In the genomic region with DNA sequence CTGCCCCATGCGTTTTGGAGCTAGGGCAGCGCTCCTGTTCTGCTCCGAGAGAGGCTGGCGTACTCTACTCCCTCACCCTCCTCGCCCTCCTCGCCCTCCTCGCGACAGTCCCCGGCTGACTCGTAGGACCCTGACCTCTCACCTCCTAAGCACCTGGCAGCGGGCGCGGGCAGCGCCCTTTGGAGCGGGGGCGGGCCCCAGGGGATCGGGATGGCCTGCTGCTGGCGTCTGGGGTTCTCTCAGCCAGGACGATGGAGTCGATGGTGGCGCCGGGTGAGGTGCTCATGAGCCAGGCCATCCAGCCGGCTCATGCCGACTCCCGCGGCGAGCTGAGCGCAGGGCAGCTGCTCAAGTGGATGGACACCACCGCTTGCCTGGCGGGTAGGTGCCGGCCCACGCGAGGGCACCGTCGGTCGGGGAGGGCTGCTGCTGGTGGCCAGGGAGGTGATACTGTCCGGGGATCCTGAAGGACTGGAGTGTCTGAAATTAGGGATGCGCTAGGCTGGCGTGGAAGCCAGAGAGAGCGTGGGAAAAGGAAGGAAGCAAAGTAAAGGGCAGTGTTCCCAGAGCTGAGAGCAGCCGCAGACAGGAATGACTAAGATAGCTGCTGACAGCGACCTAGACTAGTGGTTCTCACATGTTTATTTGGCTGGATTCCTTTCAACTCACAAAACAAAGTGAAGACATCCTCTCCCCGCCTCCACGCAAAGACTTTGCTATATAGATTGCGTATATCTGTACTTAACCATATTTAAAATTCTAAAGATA, we compare ENCODE assay signal across 8 mouse cellular contexts. TPM values are rescaled to one million over a fixed set of nuclear protein-coding genes. Genes with fewer than 3 reads are reported as not detected.
DNase-seq lines count a peak whose midpoint lies in the region; ATAC-seq lines count a peak whose summit lies in the region.

A gene (plus strand): TSS at position 233 of the 768 bp plus-strand sequence.

- ATAC-seq in forebrain, embryonic 13.5 days: peak; percentile 67
- peak; percentile 85 for ATAC-seq in midbrain, embryonic 16.5 days

- H3K27me3 ChIP-seq in forebrain, embryonic 13.5 days: peaks cover 12% of the 10 kb centered on the region
- H3K27me3 ChIP-seq in hindbrain, embryonic 10.5 days (ENCODE audit: insufficient read depth, poor library complexity, severe bottlenecking): peaks cover 25% of the 10 kb centered on the region
- H3K27me3 ChIP-seq in midbrain, embryonic 16.5 days (ENCODE audit: control insufficient read depth, insufficient read depth, low read depth, low read length): no peaks in the 10 kb centered on the region

- no peaks in the 10 kb centered on the region for H3K9me3 ChIP-seq in forebrain, embryonic 13.5 days (replicated peaks)
- H3K9me3 ChIP-seq in hindbrain, embryonic 10.5 days: no peaks in the 10 kb centered on the region
- no peaks in the 10 kb centered on the region for H3K9me3 ChIP-seq in midbrain, embryonic 16.5 days (replicated peaks; ENCODE audit: control insufficient read depth, low read length, poor library complexity, severe bottlenecking)

- H3K4me3 ChIP-seq in forebrain, embryonic 13.5 days: peak within 1 kb of the TSS; percentile 41
- H3K4me3 ChIP-seq in hindbrain, embryonic 10.5 days: peak within 1 kb of the TSS; percentile 60
- peak within 1 kb of the TSS; percentile 33 for H3K4me3 ChIP-seq in midbrain, embryonic 16.5 days (ENCODE audit: low read depth, low read length)

- intact Hi-C loops in left cerebral cortex, postnatal 4 days (cut with DNase I): no loop called here

- H3K9ac ChIP-seq in forebrain, embryonic 13.5 days: peak within 1 kb of the TSS; percentile 67
- H3K9ac ChIP-seq in midbrain, embryonic 16.5 days (ENCODE audit: low read depth, low read length): peak within 1 kb of the TSS; percentile 76

- H3K4me1 ChIP-seq in forebrain, embryonic 13.5 days: peaks cover 8% of the 10 kb centered on the region
- H3K4me1 ChIP-seq in hindbrain, embryonic 10.5 days (replicated peaks): peaks cover 8% of the 10 kb centered on the region
- H3K4me1 ChIP-seq in midbrain, embryonic 16.5 days (ENCODE audit: control insufficient read depth, insufficient read depth, low read length): peaks cover 2% of the 10 kb centered on the region; the same call in 1 of the 2 replicates

- H3K27ac ChIP-seq in forebrain, embryonic 13.5 days: no peak within 1 kb of the TSS
- peak within 1 kb of the TSS; percentile 76 for H3K27ac ChIP-seq in hindbrain, embryonic 10.5 days
- no peak within 1 kb of the TSS for H3K27ac ChIP-seq in midbrain, embryonic 16.5 days (ENCODE audit: low read length)

- H3K36me3 ChIP-seq in forebrain, embryonic 13.5 days (ENCODE audit: poor library complexity, severe bottlenecking): no peaks in the 10 kb centered on the region
- H3K36me3 ChIP-seq in hindbrain, embryonic 10.5 days: no peaks in the 10 kb centered on the region
- no peaks in the 10 kb centered on the region for H3K36me3 ChIP-seq in midbrain, embryonic 16.5 days (ENCODE audit: control insufficient read depth, insufficient read depth, low read length)

- 9% methylated on average over 45 of the region's 45 CpGs for WGBS in forebrain, embryonic 13.5 days
- 9% methylated on average over 45 of the region's 45 CpGs for WGBS in hindbrain, embryonic 10.5 days
- WGBS in midbrain, embryonic 16.5 days: 9% methylated on average over 45 of the region's 45 CpGs

- DNase-seq in gastrocnemius, adult 18-20 months (ENCODE audit: low spot score): peak; percentile 3
- no peak for DNase-seq in gastrocnemius, adult 8-10 months (ENCODE audit: low spot score in 2 of 2)
- DNase-seq in cerebellum, adult 11 months: peak; percentile 36
- peak; percentile 53 for DNase-seq in hindbrain, embryonic 10.5 days (ENCODE audit: low spot score)
- DNase-seq in left cerebral cortex, postnatal 4 days: peak; percentile 50
- DNase-seq in yolk sac, embryonic 10.5 days (ENCODE audit: low spot score): peak; percentile 61

- H3K4me2 ChIP-seq in forebrain, embryonic 13.5 days: peak within 1 kb of the TSS; percentile 82
- peak within 1 kb of the TSS; percentile 91 for H3K4me2 ChIP-seq in midbrain, embryonic 16.5 days (ENCODE audit: low read length)

RNA-seq across cellular contexts. Expression of the gene that starts here (rescaled TPM):
- total RNA-seq in gastrocnemius, adult 18-20 months (2021): not detected
- under 1 TPM in 1 of 4 experiments, not detected in 3; 0.35 TPM for total RNA-seq in gastrocnemius, adult 8-10 months (2022)
- polyA plus RNA-seq in forebrain, embryonic 13.5 days (2015; fragmentation: Nextera tagmentation; extraction: Ambion mirVana): not detected in 2 replicates
- not detected in 2 replicates for polyA plus RNA-seq in hindbrain, embryonic 10.5 days (2016; fragmentation: Nextera tagmentation; extraction: Ambion mirVana)
- under 1 TPM in 1 of 2 experiments, not detected in 1; 0.24 TPM for total RNA-seq in left cerebral cortex, postnatal 4 days (2021)
- 0.10 and 0.63 TPM in 2 replicates for polyA plus RNA-seq in midbrain, embryonic 16.5 days (2015; fragmentation: Nextera tagmentation; extraction: Ambion mirVana)

Comparison
In these comparisons a context has a peak if more than half of its experiments do, and no peak if none do; other contexts are left out.
1. Peak in DNase-seq in gastrocnemius, adult 18-20 months; RNA of the gene not detected or under 1 TPM.
2. Peak in ATAC-seq, H3K4me3 ChIP-seq, H3K9ac ChIP-seq and H3K4me2 ChIP-seq in forebrain, embryonic 13.5 days; RNA of the gene not detected or under 1 TPM.
3. Peak in DNase-seq, H3K4me3 ChIP-seq and H3K27ac ChIP-seq in hindbrain, embryonic 10.5 days; RNA of the gene not detected or under 1 TPM.
4. Peak in DNase-seq in left cerebral cortex, postnatal 4 days; RNA of the gene not detected or under 1 TPM.
5. Peak in ATAC-seq, H3K4me3 ChIP-seq, H3K9ac ChIP-seq and H3K4me2 ChIP-seq in midbrain, embryonic 16.5 days; RNA of the gene not detected or under 1 TPM.
6. DNase-seq: peak in cerebellum, adult 11 months (single experiment) and yolk sac, embryonic 10.5 days (single experiment); none in gastrocnemius, adult 8-10 months (0 of 2).
7. Peak in every context shown above with its lines, with median percentiles within 50 percentile points of each other: H3K4me3 ChIP-seq.